Comparison of ENCODE assay signal across 9 mouse cellular contexts in the genomic region with DNA sequence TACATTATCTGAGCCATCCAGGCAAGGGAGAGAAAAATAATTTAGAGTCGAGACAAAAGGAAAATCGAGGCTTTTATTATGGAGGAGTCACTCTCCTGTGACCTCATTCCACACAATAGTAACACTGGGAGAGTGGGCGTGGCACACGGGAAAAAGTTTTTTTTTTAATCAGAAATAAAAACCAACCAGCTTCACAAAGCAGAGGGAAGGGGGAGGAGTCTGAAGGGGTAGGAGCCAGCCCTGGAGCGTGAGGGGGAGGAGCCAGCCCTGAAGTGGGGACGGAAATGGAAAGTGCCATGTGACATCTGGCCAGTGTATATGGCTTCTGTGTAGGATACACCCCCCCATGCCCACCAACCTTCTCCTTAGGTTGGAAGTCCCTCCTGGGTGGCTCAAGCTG. TPM values are rescaled to one million over a fixed set of nuclear protein-coding genes. Genes with fewer than 3 reads are reported as not detected.
A peak's percentile ranks its signal among the peaks of the same experiment; 100 is the strongest.
DNase-seq lines count a peak whose midpoint lies in the region; ATAC-seq and TF ChIP-seq lines count a peak whose summit lies in the region.
"Had no signal": no experiment of that assay in that cellular context is flagged by ENCODE, and none has a peak within 500 bp of the region (broad histone marks: within the 10 kb centered on the region; RNA-seq: fewer than 3 reads in every experiment).

No protein-coding gene starts in this region.

- intact Hi-C loops in heart, postnatal 14 days (cut with DNase I) = no loop called here

- peak; percentile 62; the same call in 1 of the 2 replicates for ATAC-seq in heart, embryonic 11.5 days (replicated peaks; ENCODE audit: insufficient number of reproducible peaks, low FRiP score, low TSS enrichment)
- ATAC-seq in heart, embryonic 14.5 days (ENCODE audit: insufficient number of reproducible peaks, insufficient read depth, low FRiP score, low read depth) = peak; percentile 42

- 0 out of 2 replicates have a peak overlapping the region, but pooled peaks have one; percentile 38 for H3K27ac ChIP-seq in heart, embryonic 11.5 days (ENCODE audit: low read depth, low read length)
- H3K27ac ChIP-seq in ES-E14 (ENCODE audit: insufficient read depth, low read depth, low read length, poor library complexity, severe bottlenecking) = peak overlapping the region; percentile 45; the same call in 1 of the 2 replicates
- peak overlapping the region; percentile 55 to 70; a peak in 3 of 4 replicates for H3K27ac ChIP-seq in heart, embryonic 14.5 days (replicated peaks in 1 of 2; ENCODE audit: control insufficient read depth in 1 of 2, insufficient read depth in 1 of 2, low read depth in 2 of 2, low read length in 2 of 2)

- peaks cover 25% of the 10 kb centered on the region for H3K4me1 ChIP-seq in heart, embryonic 11.5 days (ENCODE audit: control insufficient read depth, insufficient read depth, low read length)
- H3K4me1 ChIP-seq in ES-E14 (ENCODE audit: control insufficient read depth in 2 of 2, insufficient read depth in 2 of 2, low read length in 2 of 2, poor library complexity in 1 of 2) = peaks cover 6 to 56% of the 10 kb centered on the region in 2 experiments
- peaks cover 33% of the 10 kb centered on the region in 2 experiments for H3K4me1 ChIP-seq in heart, embryonic 14.5 days (ENCODE audit: control insufficient read depth in 2 of 2, insufficient read depth in 2 of 2, low read length in 2 of 2)

- no peaks in the 10 kb centered on the region for H3K27me3 ChIP-seq in heart, embryonic 11.5 days (ENCODE audit: control insufficient read depth, insufficient read depth, low read length)
- H3K27me3 ChIP-seq in heart, embryonic 14.5 days (ENCODE audit: control insufficient read depth, insufficient read depth, low read length) = no peaks in the 10 kb centered on the region
- H3K27me3 ChIP-seq: embryonic facial prominence, embryonic 13.5 days had no signal

- in situ Hi-C loops in ES-E14 (cut with MboI; ENCODE audit: low sequenced_read_pairs in 2 of 2, unreplicated experiment in 2 of 2) = no loop called here

- H3K9ac ChIP-seq in heart, embryonic 11.5 days (ENCODE audit: low read depth, low read length) = no peak overlapping the region
- peak overlapping the region; percentile 48; the same call in 1 of the 2 replicates for H3K9ac ChIP-seq in ES-E14 (ENCODE audit: insufficient read depth, low read depth, low read length, poor library complexity, severe bottlenecking)
- no peak overlapping the region for H3K9ac ChIP-seq in heart, embryonic 14.5 days (ENCODE audit: low read length)

- H3K9me3 ChIP-seq in heart, embryonic 11.5 days (replicated peaks; ENCODE audit: control insufficient read depth, low read length) = no peaks in the 10 kb centered on the region
- no peaks in the 10 kb centered on the region for H3K9me3 ChIP-seq in ES-E14 (ENCODE audit: control insufficient read depth, insufficient read depth, low read depth, low read length)
- H3K9me3 ChIP-seq in heart, embryonic 14.5 days (ENCODE audit: control insufficient read depth, low read length) = no peaks in the 10 kb centered on the region
- H3K9me3 ChIP-seq: embryonic facial prominence, embryonic 13.5 days had no signal

- 32% methylated on average over 6 of the region's 6 CpGs for WGBS in heart, embryonic 11.5 days (ENCODE audit: insufficient replicate concordance)
- 27% methylated on average over 6 of the region's 6 CpGs for WGBS in heart, embryonic 14.5 days

- DNase-seq in heart, postnatal 14 days = no peak
- peak; percentile 64 for DNase-seq in ES-E14 (ENCODE audit: low read depth, low spot score)
- DNase-seq in lung, postnatal 4 days = peak; percentile 66 to 77
- no peak for DNase-seq in frontal cortex, adult 2 months (ENCODE audit: extremely low spot score in 1 of 2, low spot score in 1 of 2)
- no peak for DNase-seq in cerebellum, postnatal 4 days (ENCODE audit: low spot score in 2 of 2)
- DNase-seq in ovary, postnatal 14 days (ENCODE audit: low spot score) = no peak

- no peak overlapping the region for H3K4me2 ChIP-seq in heart, embryonic 11.5 days
- no peak overlapping the region for H3K4me2 ChIP-seq in heart, embryonic 14.5 days (ENCODE audit: low read length)
- H3K4me2 ChIP-seq: embryonic facial prominence, embryonic 13.5 days had no signal

- H3K4me3 ChIP-seq in heart, embryonic 11.5 days (ENCODE audit: low read depth, low read length) = no peak overlapping the region
- H3K4me3 ChIP-seq in ES-E14 (ENCODE audit: insufficient read depth in 1 of 2, low read depth in 1 of 2, low read length in 2 of 2, poor library complexity in 1 of 2, severe bottlenecking in 1 of 2) = peak overlapping the region; percentile 2; a peak in 3 of 4 replicates
- no peak overlapping the region for H3K4me3 ChIP-seq in heart, embryonic 14.5 days (ENCODE audit: control insufficient read depth in 1 of 2, insufficient read depth in 1 of 2, low read depth in 1 of 2, low read length in 2 of 2)
- H3K4me3 ChIP-seq: embryonic facial prominence, embryonic 13.5 days had no signal

- H3K36me3 ChIP-seq in heart, embryonic 11.5 days (ENCODE audit: control insufficient read depth, insufficient read depth, low read length) = no peaks in the 10 kb centered on the region
- no peaks in the 10 kb centered on the region for H3K36me3 ChIP-seq in ES-E14 (ENCODE audit: control insufficient read depth, insufficient read depth, low read length, poor library complexity, severe bottlenecking)
- H3K36me3 ChIP-seq in heart, embryonic 14.5 days (ENCODE audit: control insufficient read depth, insufficient read depth, low read length) = no peaks in the 10 kb centered on the region
- H3K36me3 ChIP-seq: embryonic facial prominence, embryonic 13.5 days had no signal

TF ChIP-seq in ES-E14, 5 proteins besides CTCF, POLR2A, EP300 and RAD21:
- TF ChIP-seq ZNF384 (IDR thresholded peaks at IDR 0.05; ENCODE audit: low read depth, low read length) = peak; percentile 69
- TF ChIP-seq HCFC1 (IDR thresholded peaks at IDR 0.05; ENCODE audit: borderline replicate concordance, insufficient read depth, low read length) = no peak

RNA-seq across cellular contexts. Expression of gene Gadd45b, which starts 18.7 kb away (rescaled TPM):
- 21.3 and 25.6 TPM in 2 replicates for polyA plus RNA-seq in heart, embryonic 11.5 days (2014; fragmentation: Nextera tagmentation; extraction: Ambion mirVana)
- 10 to 100 TPM; 13.6 to 17.2 TPM for total RNA-seq in heart, postnatal 14 days (2021)
- total RNA-seq in ES-E14 (2012; rRNA removed) = 26.4 and 36.0 TPM in 2 replicates
- 34.5 and 39.8 TPM in 2 replicates for polyA plus RNA-seq in heart, embryonic 14.5 days (2014; fragmentation: Nextera tagmentation; extraction: Ambion mirVana)
- 20.7 and 26.0 TPM in 2 replicates for polyA plus RNA-seq in frontal cortex, adult 2 months (2012; rRNA removed)

RNA-seq across cellular contexts. Expression of gene Lmnb2, which starts 30.5 kb away (rescaled TPM):
- 7.9 and 11.6 TPM in 2 replicates for polyA plus RNA-seq in heart, embryonic 11.5 days (2014; fragmentation: Nextera tagmentation; extraction: Ambion mirVana)
- 1 to 10 TPM; 5.1 to 7.0 TPM for total RNA-seq in heart, postnatal 14 days (2021)
- 66.5 and 88.2 TPM in 2 replicates for total RNA-seq in ES-E14 (2012; rRNA removed)
- polyA plus RNA-seq in heart, embryonic 14.5 days (2014; fragmentation: Nextera tagmentation; extraction: Ambion mirVana) = 7.3 and 8.1 TPM in 2 replicates
- 24.3 and 25.9 TPM in 2 replicates for polyA plus RNA-seq in frontal cortex, adult 2 months (2012; rRNA removed)

RNA-seq across cellular contexts. Expression of gene Timm13, which starts 47.8 kb away (rescaled TPM):
- polyA plus RNA-seq in heart, embryonic 11.5 days (2014; fragmentation: Nextera tagmentation; extraction: Ambion mirVana) = 300 and 340 TPM in 2 replicates
- total RNA-seq in heart, postnatal 14 days (2021) = 100 to 1,000 TPM; 145 to 161 TPM
- total RNA-seq in ES-E14 (2012; rRNA removed) = 219 and 244 TPM in 2 replicates
- 310 and 338 TPM in 2 replicates for polyA plus RNA-seq in heart, embryonic 14.5 days (2014; fragmentation: Nextera tagmentation; extraction: Ambion mirVana)
- 192 and 231 TPM in 2 replicates for polyA plus RNA-seq in frontal cortex, adult 2 months (2012; rRNA removed)

Comparison
In these comparisons a context has a peak if more than half of its experiments do, and no peak if none do; other contexts are left out.
1. H3K4me3 ChIP-seq: peak in ES-E14 (2 of 2); none in heart, embryonic 11.5 days (single experiment) and heart, embryonic 14.5 days (0 of 2).
2. DNase-seq: peak in ES-E14 (single experiment) and lung, postnatal 4 days (2 of 2); none in heart, postnatal 14 days (0 of 2), frontal cortex, adult 2 months (0 of 2), cerebellum, postnatal 4 days (0 of 2) and ovary, postnatal 14 days (single experiment).
3. Peak in every context shown above with its lines, with median percentiles within 50 percentile points of each other: H3K27ac ChIP-seq.